Mouse (Mus musculus) lung, postnatal 10 days (tissue): ENCODE measurements around the gene Crlf1.
A peak's percentile ranks its signal among the peaks of the same experiment; 100 is the strongest.
"Not testable (repeated sequence)": the region's sequence is repeated elsewhere in the genome, so short reads cannot be mapped to it uniquely, and the experiment has no call there.

Experiments used
- DNase-seq: peaks from one replicate; pipeline ENCODE4 v3.0.0; 2021

The Crlf1 gene

GRCm38 (mm10) chr8:70500386-70501301, 7.7 kb downstream of the Crlf1 start:
- no peak for DNase-seq

- no peak for DNase-seq
These were observed 9.0 kb downstream of the Crlf1 start for GRCm38 (mm10) chr8:70501820-70502529.

DNA sequence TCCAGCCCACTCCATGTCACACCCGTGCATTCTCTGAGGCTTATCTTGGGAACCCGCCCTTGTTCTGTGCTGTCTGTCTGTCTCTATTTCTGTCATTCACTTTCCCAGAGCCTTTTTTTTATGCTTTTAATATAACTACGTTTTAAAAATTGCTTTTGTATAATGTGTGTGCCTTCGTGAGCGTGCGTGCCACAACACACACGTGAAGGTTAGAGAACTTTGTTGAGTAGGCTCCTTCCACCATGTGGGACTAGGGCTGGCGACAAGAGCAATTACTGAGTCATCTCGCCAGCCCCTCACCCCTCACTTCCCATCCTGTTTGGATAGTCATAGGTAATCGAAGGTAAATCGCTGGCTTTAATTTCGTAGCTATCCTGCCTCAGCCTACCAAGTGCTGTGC, 9.6 kb downstream of the Crlf1 start:
- no peak for DNase-seq

DNA sequence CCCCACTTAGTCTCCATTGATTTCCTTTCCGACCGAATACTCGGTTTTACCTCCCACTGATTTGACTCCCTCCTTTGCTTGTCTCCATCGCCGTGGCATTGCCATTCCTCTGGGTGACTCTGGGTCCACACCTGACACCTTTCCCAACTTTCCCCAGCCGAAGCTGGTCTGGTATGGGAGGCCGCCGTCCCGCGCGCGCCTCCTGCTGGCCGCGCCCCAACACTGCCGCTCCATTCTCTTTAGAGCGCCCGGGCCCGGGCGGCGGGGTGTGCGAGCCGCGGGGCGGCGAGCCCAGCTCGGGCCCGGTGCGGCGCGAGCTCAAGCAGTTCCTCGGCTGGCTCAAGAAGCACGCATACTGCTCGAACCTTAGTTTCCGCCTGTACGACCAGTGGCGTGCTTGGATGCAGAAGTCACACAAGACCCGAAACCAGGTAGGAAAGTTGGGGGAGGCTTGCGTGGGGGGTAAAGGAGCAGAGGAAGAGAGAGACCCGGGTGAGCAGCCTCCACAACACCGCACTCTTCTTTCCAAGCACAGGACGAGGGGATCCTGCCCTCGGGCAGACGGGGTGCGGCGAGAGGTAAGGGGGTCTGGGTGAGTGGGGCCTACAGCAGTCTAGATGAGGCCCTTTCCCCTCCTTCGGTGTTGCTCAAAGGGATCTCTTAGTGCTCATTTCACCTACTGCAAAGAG, 10.2 kb downstream of the Crlf1 start:
- DNase-seq, result peak; percentile 78

- DNase-seq, result peak; percentile 85
These were observed 11.3 kb downstream of the Crlf1 start for GRCm38 (mm10) chr8:70504291-70504716.

DNA sequence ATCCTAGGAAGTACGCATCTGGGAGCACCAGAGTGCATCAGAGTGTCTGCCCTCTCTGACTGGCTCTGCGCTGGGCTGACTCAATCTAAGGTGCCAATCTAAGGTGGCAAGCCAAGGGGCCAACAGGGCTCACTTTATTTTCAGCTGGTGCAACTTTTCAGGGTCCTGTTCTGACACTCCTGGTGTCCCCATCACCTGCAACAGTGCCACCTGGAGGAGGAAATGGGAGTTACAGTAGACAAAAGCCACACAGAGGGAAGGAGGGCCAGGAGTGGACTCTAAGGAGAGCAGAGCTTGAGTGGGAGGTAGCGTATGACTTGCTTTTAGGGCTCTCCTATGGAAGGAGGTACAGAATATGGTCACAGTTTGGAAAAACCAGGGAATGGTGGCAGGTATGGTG, 11.9 kb downstream of the Crlf1 start:
- peak; percentile 88 for DNase-seq

- no peak for DNase-seq
These were observed 12.9 kb downstream of the Crlf1 start for GRCm38 (mm10) chr8:70505698-70506327.

DNA sequence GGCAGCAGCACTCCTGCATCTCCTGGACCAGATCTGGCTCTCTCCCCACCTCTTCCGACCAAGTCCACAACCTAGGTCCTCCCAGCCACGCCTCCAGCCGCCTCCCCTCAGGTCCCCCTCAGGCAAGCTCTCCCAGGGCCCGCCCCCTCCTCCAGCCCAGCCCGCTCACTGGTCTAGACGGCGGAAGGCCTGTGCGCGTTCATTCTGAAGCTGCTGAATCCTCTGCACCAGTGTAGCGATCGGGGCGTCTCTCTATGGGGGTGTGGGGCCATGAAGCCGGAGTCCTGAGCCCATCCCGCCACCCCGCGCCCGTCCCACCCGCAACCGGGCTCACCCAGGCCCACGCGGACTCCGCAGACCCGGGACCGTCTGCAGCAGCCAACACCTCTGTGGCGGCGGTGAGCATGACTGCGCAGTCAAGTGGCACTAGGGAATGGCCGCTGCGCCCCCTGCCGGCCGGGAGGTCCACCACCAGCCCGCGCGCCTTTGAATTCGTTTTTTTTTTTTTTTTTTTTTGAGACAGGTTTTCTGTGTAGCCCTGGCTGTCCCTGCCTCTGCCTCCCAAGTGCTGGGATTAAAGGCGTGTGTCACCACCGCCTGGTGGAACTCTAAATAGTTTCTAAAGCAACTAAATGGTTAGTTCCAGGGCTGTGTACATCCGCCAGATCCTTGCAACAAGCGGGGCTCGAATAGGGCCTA, 13.5 kb downstream of the Crlf1 start, which contains the start of gene Rex1bd:
Rex1bd (minus strand) TSS at position 425 of the 699 bp plus-strand sequence.
- DNase-seq, result peak; percentile 97

GRCm38 (mm10) chr8:70507027-70507393, 14.1 kb downstream of the Crlf1 start:
- no peak for DNase-seq

DNA sequence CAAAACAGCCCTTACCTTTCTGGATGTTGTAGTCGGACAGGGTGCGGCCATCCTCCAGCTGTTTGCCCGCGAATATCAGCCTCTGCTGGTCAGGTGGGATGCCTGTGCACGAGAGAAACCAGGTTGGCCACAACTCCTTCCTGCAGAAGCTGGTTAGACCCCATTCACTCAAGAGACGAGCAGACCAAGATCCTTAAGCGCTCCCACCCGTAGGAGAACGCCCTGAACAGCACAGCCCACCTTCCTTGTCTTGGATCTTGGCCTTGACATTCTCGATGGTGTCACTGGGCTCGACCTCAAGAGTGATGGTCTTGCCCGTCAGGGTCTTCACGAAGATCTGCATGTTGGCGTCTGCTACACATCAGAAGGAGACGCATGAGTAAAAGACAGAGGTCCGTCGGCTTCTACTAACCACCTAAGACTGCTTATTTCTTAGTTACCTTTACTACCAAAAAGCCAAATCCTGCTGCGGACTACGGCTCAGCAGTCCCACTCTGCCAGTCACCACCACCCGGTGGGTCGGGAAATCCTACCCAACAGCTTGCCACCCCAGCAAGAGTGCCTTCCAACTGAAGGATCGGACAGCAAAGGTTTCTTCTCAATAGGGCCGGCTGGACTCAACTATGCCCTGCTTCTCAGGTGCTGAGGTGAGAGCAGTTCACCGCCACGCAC, 16.5 kb downstream of the Crlf1 start:
- DNase-seq, result no peak

DNA sequence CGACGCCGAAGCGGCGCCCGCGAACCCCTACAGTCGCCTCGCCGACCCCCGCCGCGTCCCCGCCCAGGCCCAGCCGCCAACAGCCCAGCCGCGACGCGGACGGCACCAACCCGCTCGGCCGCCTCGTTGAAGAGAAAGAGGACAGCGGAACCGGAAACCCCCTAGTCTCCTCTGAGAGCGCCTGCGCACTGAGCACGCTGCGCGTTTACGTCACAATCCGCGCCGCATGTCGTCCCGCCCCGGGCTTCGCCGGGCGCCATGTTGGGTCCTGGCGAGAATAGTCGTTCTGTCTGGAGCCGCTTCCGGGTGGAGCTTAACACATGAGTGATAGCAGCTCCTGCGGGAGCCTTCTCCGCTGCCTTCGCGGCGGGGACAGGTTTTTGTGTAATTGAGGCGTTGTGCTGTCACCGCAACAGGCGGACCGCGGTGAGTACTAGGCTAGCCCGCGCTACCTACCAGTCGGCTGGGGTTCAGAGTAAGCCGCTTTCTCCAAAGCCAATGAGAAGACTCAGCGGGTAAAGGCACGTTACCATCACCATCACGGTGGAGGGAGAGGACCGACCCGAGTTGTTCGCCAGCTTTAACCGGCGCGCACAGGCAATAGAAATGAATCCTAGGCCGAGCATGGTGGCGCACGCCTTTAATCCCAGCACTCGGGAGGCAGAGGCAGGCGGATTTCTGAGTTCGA, 17.4 kb downstream of the Crlf1 start, which contains the start of gene Uba52:
Uba52 (minus strand) TSS at position 574 of the 688 bp plus-strand sequence.
- DNase-seq, result peak; percentile 98

DNA sequence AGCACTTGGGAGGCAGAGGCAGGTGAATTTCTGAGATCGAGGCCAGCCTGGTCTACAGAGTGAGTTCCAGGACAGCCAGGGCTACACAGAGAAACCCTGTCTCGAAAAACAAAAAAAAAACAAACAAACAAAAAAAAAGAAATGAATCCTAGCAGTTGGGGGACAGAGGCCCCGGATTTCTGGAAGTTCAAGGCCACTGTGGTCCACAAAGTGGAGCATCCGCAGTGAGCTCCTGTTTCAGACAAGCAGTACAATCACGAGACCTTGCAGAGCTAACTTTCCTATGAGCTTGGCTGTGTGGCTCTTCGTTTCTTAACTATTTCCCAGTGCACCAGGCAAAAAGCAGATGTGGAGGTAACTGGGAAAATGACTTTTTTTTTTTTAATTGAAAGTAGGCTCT, 18.2 kb downstream of the Crlf1 start:
- DNase-seq, result not testable (repeated sequence)

- no peak for DNase-seq
These were observed 18.8 kb downstream of the Crlf1 start for GRCm38 (mm10) chr8:70511770-70512169.

- no peak for DNase-seq
These were observed 19.4 kb downstream of the Crlf1 start for GRCm38 (mm10) chr8:70512253-70512903.

DNA sequence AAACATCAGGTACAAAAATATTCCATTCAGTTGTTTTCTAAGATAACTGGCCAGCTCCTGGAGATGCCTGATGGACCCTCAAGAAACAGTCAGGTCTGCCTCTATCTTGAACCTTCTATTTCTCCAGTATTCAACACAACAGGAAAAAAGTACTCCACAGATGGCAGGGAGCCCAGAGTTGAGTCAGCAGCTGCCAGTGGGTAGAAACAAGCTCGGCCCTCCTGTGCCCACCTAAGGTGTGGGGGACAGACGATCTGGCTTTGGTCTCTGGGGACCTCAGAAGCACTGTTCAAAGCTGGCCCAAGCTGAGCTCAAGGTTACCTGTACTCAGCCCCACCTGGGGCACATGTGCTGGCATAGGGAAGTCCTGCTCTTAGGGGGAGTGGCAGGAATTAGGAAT, 20.5 kb downstream of the Crlf1 start:
- peak; percentile 39 for DNase-seq

DNA sequence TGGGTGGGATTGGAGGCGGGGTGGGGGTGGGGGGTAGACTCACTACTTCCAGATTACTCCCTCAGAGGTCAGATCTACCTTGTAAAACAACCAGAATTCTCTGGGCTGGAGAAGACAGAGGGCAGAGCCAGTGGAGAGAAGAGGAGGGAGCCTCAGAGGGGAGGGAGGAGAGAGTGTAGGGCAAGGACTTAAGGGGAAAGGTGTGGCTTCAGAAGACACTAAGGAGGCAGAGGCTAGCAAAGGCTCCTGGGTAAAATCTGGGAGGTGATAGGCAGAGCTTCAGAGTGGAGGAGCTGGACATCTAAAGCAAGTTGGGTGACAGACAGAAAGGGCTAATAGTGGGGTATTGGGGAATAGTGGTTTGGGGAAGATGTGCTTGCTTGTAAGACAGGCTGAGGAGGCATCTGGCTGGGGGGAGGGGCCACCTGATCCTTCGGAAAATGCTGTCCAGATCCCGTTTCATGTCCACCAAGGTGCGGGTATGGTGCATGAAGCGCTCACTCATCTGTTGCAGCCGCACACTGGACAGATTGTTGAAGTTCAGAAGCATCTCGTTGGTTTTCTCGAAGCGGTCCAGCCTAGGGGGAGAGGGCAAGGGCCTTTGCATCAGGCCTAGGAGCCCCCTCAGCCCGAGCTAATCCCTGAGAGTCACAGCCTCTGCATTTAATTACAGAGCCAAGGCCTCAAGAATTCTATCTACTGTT, 25.1 kb downstream of the Crlf1 start:
- no peak for DNase-seq

GRCm38 (mm10) chr8:70519043-70519442, 26.1 kb downstream of the Crlf1 start:
- no peak for DNase-seq

DNA sequence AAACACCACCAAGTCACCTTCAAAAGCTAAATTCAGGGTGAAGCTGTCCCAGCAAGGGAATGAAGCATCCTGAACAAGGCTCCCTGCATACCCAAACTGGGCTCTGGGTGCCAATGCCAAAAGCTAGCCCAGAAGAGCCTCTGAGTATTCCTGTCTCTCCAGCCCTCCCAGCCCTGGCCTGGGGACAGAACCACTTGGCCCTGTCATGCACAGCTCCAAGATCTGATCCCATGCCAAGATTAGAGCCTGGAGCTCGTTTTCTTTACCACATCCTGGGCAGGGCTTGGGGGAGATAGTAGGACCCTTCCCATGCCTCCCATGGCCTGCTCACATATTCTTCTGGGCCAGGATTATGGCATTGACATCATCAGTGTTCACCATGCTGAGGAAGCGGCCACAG, 26.6 kb downstream of the Crlf1 start:
- no peak for DNase-seq

- DNase-seq, result peak; percentile 97
These were observed 29.8 kb downstream of the Crlf1 start for GRCm38 (mm10) chr8:70522592-70523403.
